Mouse (Mus musculus) ES-Bruce4 (cell line): ENCODE data around the gene Clcn6.

Source experiments
- CTCF ChIP-seq: IDR thresholded peaks from one replicate; pipeline ENCODE4 v1.8.1; 2011; ENCODE audit warnings: low read depth, low read length
- EP300 ChIP-seq: IDR thresholded peaks from 2 replicates; pipeline ENCODE4 v1.6.1; 2011; ENCODE audit warnings: low read depth, low read length; ENCODE audit not compliant: insufficient read depth
- POLR2A ChIP-seq: IDR thresholded peaks from one replicate; pipeline ENCODE4 v1.8.1; 2011; ENCODE audit warnings: low read length; ENCODE audit not compliant: insufficient read depth

DNA sequence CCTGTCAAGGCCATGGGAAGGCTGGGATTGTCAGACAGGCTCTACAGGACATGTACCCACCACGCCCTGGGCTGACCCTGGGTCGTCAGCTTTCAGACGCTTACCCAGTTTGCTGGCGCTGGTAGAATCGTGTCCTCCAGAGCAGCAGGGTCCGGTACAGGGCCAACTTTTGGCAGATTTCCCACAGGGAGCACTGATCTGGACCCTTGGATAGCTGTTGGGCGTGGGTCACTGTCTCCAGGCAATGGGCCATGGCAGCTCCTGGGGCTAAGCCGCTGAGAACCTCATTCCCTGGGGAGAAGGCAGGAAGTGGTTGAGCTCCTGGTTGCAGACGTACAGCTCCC lies 27.8 kb upstream of the Clcn6 start:
- no peak for TF ChIP-seq CTCF
- TF ChIP-seq EP300, result no peak
- TF ChIP-seq POLR2A, result no peak
